17 mouse cellular contexts compared by ENCODE assay signal in genomic region chr13:105051432-105051831, GRCm38 (mm10). TPM values are rescaled to one million over a fixed set of nuclear protein-coding genes. Genes with fewer than 3 reads are reported as not detected.
DNase-seq lines count a peak whose midpoint lies in the region; ATAC-seq and TF ChIP-seq lines count a peak whose summit lies in the region.
"Had no signal": no experiment of that assay in that cellular context is flagged by ENCODE, and none has a peak within 500 bp of the region (broad histone marks: within the 10 kb centered on the region; RNA-seq: fewer than 3 reads in every experiment).

No protein-coding gene starts in this region.

- WGBS in heart, embryonic 12.5 days: 32% methylated on average over 6 of the region's 6 CpGs
- 47% methylated on average over 6 of the region's 6 CpGs for WGBS in midbrain, postnatal 0 days
- 50% methylated on average over 6 of the region's 6 CpGs for WGBS in midbrain, embryonic 11.5 days

- no peaks in the 10 kb centered on the region for H3K27me3 ChIP-seq in heart, embryonic 12.5 days (replicated peaks)
- no peaks in the 10 kb centered on the region for H3K27me3 ChIP-seq in midbrain, postnatal 0 days (ENCODE audit: insufficient read depth, low read length)
- H3K27me3 ChIP-seq in midbrain, embryonic 11.5 days (ENCODE audit: control insufficient read depth, insufficient read depth, low read length): peaks cover 5% of the 10 kb centered on the region; the same call in 1 of the 2 replicates

- no peak overlapping the region for H3K4me3 ChIP-seq in heart, embryonic 12.5 days
- no peak overlapping the region for H3K4me3 ChIP-seq in midbrain, postnatal 0 days (ENCODE audit: low read depth, low read length)
- no peak overlapping the region for H3K4me3 ChIP-seq in midbrain, embryonic 11.5 days (ENCODE audit: low read depth, low read length)
- H3K4me3 ChIP-seq: gastrocnemius, adult 2 months; lung, embryonic 15.5 days had no signal

- intact Hi-C loops in heart, postnatal 25 days (cut with DNase I): loop anchor here (5.0 kb wide), 2 partner anchors 171 to 234 kb away; partner anchors contain the start of gene Cwc27

- no peak overlapping the region for H3K9ac ChIP-seq in heart, embryonic 12.5 days
- no peak overlapping the region for H3K9ac ChIP-seq in midbrain, postnatal 0 days (replicated peaks; ENCODE audit: low read length, poor library complexity, severe bottlenecking)
- no peak overlapping the region for H3K9ac ChIP-seq in midbrain, embryonic 11.5 days (ENCODE audit: low read length)
- H3K9ac ChIP-seq: lung, embryonic 15.5 days had no signal

- no peak for DNase-seq in heart, postnatal 25 days (ENCODE audit: low spot score)
- DNase-seq in kidney, postnatal 4 days: peak; percentile 25 to 36
- DNase-seq in kidney, adult 18-20 months: no peak
- no peak for DNase-seq in midbrain, postnatal 0 days (ENCODE audit: low spot score)
- DNase-seq in midbrain, embryonic 11.5 days (ENCODE audit: low spot score, missing footprints): no peak
- DNase-seq in right cerebral cortex, postnatal 4 days: peak; percentile 27
- DNase-seq: gastrocnemius, adult 2 months; kidney, postnatal 25 days had no signal

- 0 out of 2 replicates have a peak overlapping the region, but pooled peaks have one; percentile 13 for H3K4me2 ChIP-seq in heart, embryonic 12.5 days
- 0 out of 2 replicates have a peak overlapping the region, but pooled peaks have one; percentile 26 for H3K4me2 ChIP-seq in midbrain, postnatal 0 days (ENCODE audit: low read depth, low read length, poor library complexity, severe bottlenecking)
- H3K4me2 ChIP-seq in midbrain, embryonic 11.5 days: no peak overlapping the region
- H3K4me2 ChIP-seq: lung, embryonic 15.5 days had no signal

- no peaks in the 10 kb centered on the region for H3K9me3 ChIP-seq in heart, embryonic 12.5 days (replicated peaks)
- no peaks in the 10 kb centered on the region for H3K9me3 ChIP-seq in midbrain, postnatal 0 days (ENCODE audit: low read length)
- H3K9me3 ChIP-seq in midbrain, embryonic 11.5 days (ENCODE audit: control insufficient read depth, low read length): no peaks in the 10 kb centered on the region
- H3K9me3 ChIP-seq: lung, embryonic 15.5 days had no signal

- peaks cover 21% of the 10 kb centered on the region for H3K4me1 ChIP-seq in heart, embryonic 12.5 days (replicated peaks)
- 0 out of 2 replicates have a peak, but pooled peaks cover 3% of the 10 kb centered on the region for H3K4me1 ChIP-seq in midbrain, postnatal 0 days (ENCODE audit: insufficient read depth, low read length)
- peaks cover 3% of the 10 kb centered on the region; the same call in 1 of the 2 replicates for H3K4me1 ChIP-seq in midbrain, embryonic 11.5 days (ENCODE audit: control insufficient read depth, insufficient read depth, low read length)

- no peak overlapping the region for H3K27ac ChIP-seq in heart, embryonic 12.5 days (ENCODE audit: poor library complexity, severe bottlenecking)
- H3K27ac ChIP-seq in midbrain, postnatal 0 days (ENCODE audit: low read depth, low read length): no peak overlapping the region
- H3K27ac ChIP-seq in midbrain, embryonic 11.5 days (ENCODE audit: low read depth, low read length): no peak overlapping the region
- H3K27ac ChIP-seq: gastrocnemius, adult 2 months; lung, embryonic 15.5 days had no signal

- no peak for TF ChIP-seq CTCF in midbrain, postnatal 0 days (IDR thresholded peaks at IDR 0.05)

- H3K36me3 ChIP-seq in heart, embryonic 12.5 days: no peaks in the 10 kb centered on the region
- H3K36me3 ChIP-seq in midbrain, postnatal 0 days (ENCODE audit: insufficient read depth, low read length): no peaks in the 10 kb centered on the region
- no peaks in the 10 kb centered on the region for H3K36me3 ChIP-seq in midbrain, embryonic 11.5 days (ENCODE audit: control insufficient read depth, insufficient read depth, low read length)
- H3K36me3 ChIP-seq: lung, embryonic 15.5 days had no signal

- no peak for ATAC-seq in heart, embryonic 12.5 days (ENCODE audit: insufficient number of reproducible peaks, low FRiP score)
- ATAC-seq in midbrain, postnatal 0 days (ENCODE audit: low FRiP score): no peak
- ATAC-seq in midbrain, embryonic 11.5 days (ENCODE audit: low FRiP score): no peak
- ATAC-seq: CD4-positive, CD25-positive, alpha-beta regulatory T cell, adult 4 months; inflammation-experienced regulatory T-cells, adult 6 months; Patski had no signal

RNA-seq across cellular contexts. Expression of gene Rgs7bp, which starts 3.3 kb away (rescaled TPM):
- polyA plus RNA-seq in heart, embryonic 12.5 days (2016; fragmentation: Nextera tagmentation; extraction: Ambion mirVana): 3.5 and 3.6 TPM in 2 replicates
- 1 to 10 TPM; 3.4 to 4.0 TPM for total RNA-seq in heart, postnatal 25 days (2021)
- 13.1 and 16.8 TPM in 2 replicates for total RNA-seq in midbrain, postnatal 0 days (2014; rRNA removed)
- polyA plus RNA-seq in midbrain, postnatal 0 days (2015; fragmentation: Nextera tagmentation; extraction: Ambion mirVana): 6.9 and 7.2 TPM in 2 replicates
- 0.82 and 1.0 TPM in 2 replicates for polyA plus RNA-seq in midbrain, embryonic 11.5 days (2014; fragmentation: Nextera tagmentation; extraction: Ambion mirVana)
- total RNA-seq: neutrophil, adult 5-6 weeks had no signal
- polyA plus RNA-seq: CD4-positive, CD25-positive, alpha-beta regulatory T cell, adult 4 months; Patski had no signal

RNA-seq across cellular contexts. Expression of gene 4933425L06Rik, which starts 30.5 kb away (rescaled TPM):
- polyA plus RNA-seq in heart, embryonic 12.5 days (2016; fragmentation: Nextera tagmentation; extraction: Ambion mirVana): not detected in 2 replicates
- total RNA-seq in heart, postnatal 25 days (2021): not detected
- total RNA-seq in midbrain, postnatal 0 days (2014; rRNA removed): not detected in 2 replicates
- polyA plus RNA-seq in midbrain, postnatal 0 days (2015; fragmentation: Nextera tagmentation; extraction: Ambion mirVana): not detected in 2 replicates
- polyA plus RNA-seq in midbrain, embryonic 11.5 days (2014; fragmentation: Nextera tagmentation; extraction: Ambion mirVana): not detected in 2 replicates
- total RNA-seq: adrenal gland, adult 18-20 months; gastrocnemius, adult 2 months; neutrophil, adult 5-6 weeks had no signal
- polyA plus RNA-seq: CD4-positive, CD25-positive, alpha-beta regulatory T cell, adult 4 months; inflammation-experienced regulatory T-cells, adult 6 months; limb, embryonic 14.5 days; lung, embryonic 15.5 days; Patski; spleen, adult 2 months had no signal

Comparison
In these comparisons a context has a peak if more than half of its experiments do, and no peak if none do; other contexts are left out.
1. DNase-seq: peak in kidney, postnatal 4 days (2 of 2) and right cerebral cortex, postnatal 4 days (single experiment); none in heart, postnatal 25 days (single experiment), kidney, adult 18-20 months (single experiment), midbrain, postnatal 0 days (single experiment) and midbrain, embryonic 11.5 days (single experiment).